Mouse (Mus musculus): Measurements from ENCODE around the gene Defb25.
"Not testable (repeated sequence)": the region's sequence is repeated elsewhere in the genome, so short reads cannot be mapped to it uniquely, and the experiment has no call there.

Gene Defb25

GRCm38 (mm10) chr2:152622953-152623352 is at the start of gene Defb25:
Gene Defb25 (minus strand): TSS chr2:152623053.
- no peak for DNase-seq (ENCODE audit: low read depth)

- no peak for DNase-seq (ENCODE audit: low read depth)
These were observed 49.3 kb upstream of the Defb25 start for GRCm38 (mm10) chr2:152672166-152672565.

GRCm38 (mm10) chr2:152671642-152671999 is 48.8 kb upstream of the Defb25 start:
- DNase-seq (ENCODE audit: low read depth) = peak; percentile 78

GRCm38 (mm10) chr2:152670983-152671641 is 48.3 kb upstream of the Defb25 start:
- peak; percentile 70 for DNase-seq (ENCODE audit: low read depth)

- DNase-seq (ENCODE audit: low read depth) = peak; percentile 42
These were observed 47.0 kb upstream of the Defb25 start for GRCm38 (mm10) chr2:152669639-152670484.

- peak; percentile 97 for DNase-seq (ENCODE audit: low read depth)
These were observed 46.4 kb upstream of the Defb25 start, which contains the start of gene H13 for GRCm38 (mm10) chr2:152669256-152669638. Gene H13 (plus strand): TSS chr2:152669461.

GRCm38 (mm10) chr2:152666191-152666590 is 43.3 kb upstream of the Defb25 start:
- DNase-seq (ENCODE audit: low read depth) = not testable (repeated sequence)

GRCm38 (mm10) chr2:152661163-152661562 is 38.3 kb upstream of the Defb25 start:
- no peak for DNase-seq (ENCODE audit: low read depth)

- peak; percentile 43 for DNase-seq (ENCODE audit: low read depth)
These were observed 34.5 kb upstream of the Defb25 start for GRCm38 (mm10) chr2:152657398-152657797.

- DNase-seq (ENCODE audit: low read depth) = no peak
These were observed 31.2 kb upstream of the Defb25 start for GRCm38 (mm10) chr2:152653874-152654715.

- no peak for DNase-seq (ENCODE audit: low read depth)
These were observed 30.2 kb upstream of the Defb25 start for GRCm38 (mm10) chr2:152652901-152653620.

GRCm38 (mm10) chr2:152639406-152640113 is 16.7 kb upstream of the Defb25 start:
- DNase-seq (ENCODE audit: low read depth) = no peak

GRCm38 (mm10) chr2:152638865-152639264 is 16.0 kb upstream of the Defb25 start:
- no peak for DNase-seq (ENCODE audit: low read depth)

GRCm38 (mm10) chr2:152637381-152637780 is 14.5 kb upstream of the Defb25 start:
- no peak for DNase-seq (ENCODE audit: low read depth)

- DNase-seq (ENCODE audit: low read depth) = no peak
These were observed 14.1 kb upstream of the Defb25 start for GRCm38 (mm10) chr2:152637006-152637322.

- DNase-seq (ENCODE audit: low read depth) = no peak
These were observed 13.6 kb upstream of the Defb25 start for GRCm38 (mm10) chr2:152636246-152637005.

GRCm38 (mm10) chr2:152634311-152634710 is 11.5 kb upstream of the Defb25 start:
- no peak for DNase-seq (ENCODE audit: low read depth)

- DNase-seq (ENCODE audit: low read depth) = no peak
These were observed 10.5 kb upstream of the Defb25 start for GRCm38 (mm10) chr2:152633334-152633733.

- no peak for DNase-seq (ENCODE audit: low read depth)
These were observed 7.1 kb upstream of the Defb25 start for GRCm38 (mm10) chr2:152629904-152630303.

- DNase-seq (ENCODE audit: low read depth) = no peak
These were observed 6.4 kb upstream of the Defb25 start for GRCm38 (mm10) chr2:152629239-152629638.

Measured in naive thymus-derived CD4-positive, alpha-beta T cell, adult 2 months (primary cell).